Mouse (Mus musculus): ENCODE results near the gene Rasgef1c.
A peak's percentile ranks its signal among the peaks of the same experiment; 100 is the strongest.

The Rasgef1c gene

GRCm38 (mm10) chr11:49901659-49902458 is at the start of gene Rasgef1c:
Gene Rasgef1c, plus strand, starts transcription at chr11:49901835.
- DNase-seq: peak; percentile 77

GRCm38 (mm10) chr11:49855144-49855543 is 46.5 kb upstream of the Rasgef1c start:
- no peak for DNase-seq

GRCm38 (mm10) chr11:49861139-49861538 is 40.5 kb upstream of the Rasgef1c start:
- DNase-seq: no peak

GRCm38 (mm10) chr11:49863926-49864325 is 37.7 kb upstream of the Rasgef1c start:
- DNase-seq: no peak

- no peak for DNase-seq
Measured at GRCm38 (mm10) chr11:49867320-49867719, 34.3 kb upstream of the Rasgef1c start.

- peak; percentile 49 for DNase-seq
Measured at GRCm38 (mm10) chr11:49869762-49870161, 31.9 kb upstream of the Rasgef1c start.

- DNase-seq: peak; percentile 41
Measured at GRCm38 (mm10) chr11:49871914-49872313, 29.7 kb upstream of the Rasgef1c start.

- DNase-seq: no peak
Measured at GRCm38 (mm10) chr11:49872779-49873178, 28.9 kb upstream of the Rasgef1c start.

GRCm38 (mm10) chr11:49876948-49877817 is 24.5 kb upstream of the Rasgef1c start:
- DNase-seq: peak; percentile 46

GRCm38 (mm10) chr11:49879950-49880642 is 21.5 kb upstream of the Rasgef1c start:
- no peak for DNase-seq

GRCm38 (mm10) chr11:49883394-49883793 is 18.2 kb upstream of the Rasgef1c start:
- DNase-seq: no peak

GRCm38 (mm10) chr11:49888469-49888868 is 13.2 kb upstream of the Rasgef1c start:
- DNase-seq: no peak

GRCm38 (mm10) chr11:49891993-49892392 is 9.6 kb upstream of the Rasgef1c start:
- no peak for DNase-seq

- no peak for DNase-seq
Measured at GRCm38 (mm10) chr11:49893806-49894205, 7.8 kb upstream of the Rasgef1c start.

GRCm38 (mm10) chr11:49895966-49896590 is 5.6 kb upstream of the Rasgef1c start:
- DNase-seq: no peak

- DNase-seq: no peak
Measured at GRCm38 (mm10) chr11:49900043-49900442, 1.6 kb upstream of the Rasgef1c start.

- no peak for DNase-seq
Measured at GRCm38 (mm10) chr11:49900962-49901658, 525 bp upstream of the Rasgef1c start.

- DNase-seq: peak; percentile 71
Measured at GRCm38 (mm10) chr11:49903333-49903732, 1.7 kb downstream of the Rasgef1c start.

- no peak for DNase-seq
Measured at GRCm38 (mm10) chr11:49918521-49919180, 17.0 kb downstream of the Rasgef1c start.

GRCm38 (mm10) chr11:49919304-49919703 is 17.7 kb downstream of the Rasgef1c start:
- DNase-seq: no peak

GRCm38 (mm10) chr11:49923539-49923938 is 21.9 kb downstream of the Rasgef1c start:
- no peak for DNase-seq
